Mouse (Mus musculus): ENCODE results near the gene Akap8.

Akap8 gene

GRCm38 (mm10) chr17:32320597-32321389 lies at the start of gene Akap8:
TSS of gene Akap8 (minus strand) at chr17:32321238.
- DNase-seq = peak; percentile 96 to 98

GRCm38 (mm10) chr17:32368991-32369578 lies 48.0 kb upstream of the Akap8 start:
- no peak for DNase-seq

- no peak for DNase-seq
Observed at GRCm38 (mm10) chr17:32367706-32368105, 46.7 kb upstream of the Akap8 start.

GRCm38 (mm10) chr17:32365296-32365695 lies 44.3 kb upstream of the Akap8 start:
- no peak for DNase-seq

GRCm38 (mm10) chr17:32364850-32365249 lies 43.8 kb upstream of the Akap8 start:
- no peak for DNase-seq

GRCm38 (mm10) chr17:32364331-32364730 lies 43.3 kb upstream of the Akap8 start:
- DNase-seq = peak; percentile 84 to 85

GRCm38 (mm10) chr17:32363821-32364301 lies 42.8 kb upstream of the Akap8 start:
- peak; percentile 12 to 22 for DNase-seq

GRCm38 (mm10) chr17:32362686-32363085 lies 41.6 kb upstream of the Akap8 start:
- DNase-seq = no peak

GRCm38 (mm10) chr17:32359928-32360327 lies 38.9 kb upstream of the Akap8 start:
- DNase-seq = no peak

- DNase-seq = no peak
Observed at GRCm38 (mm10) chr17:32358943-32359340, 37.9 kb upstream of the Akap8 start.

- no peak for DNase-seq
Observed at GRCm38 (mm10) chr17:32358192-32358942, 37.3 kb upstream of the Akap8 start.

- DNase-seq = no peak
Observed at GRCm38 (mm10) chr17:32356766-32357760, 36.0 kb upstream of the Akap8 start.

GRCm38 (mm10) chr17:32356281-32356680 lies 35.2 kb upstream of the Akap8 start:
- no peak for DNase-seq

- DNase-seq = no peak
Observed at GRCm38 (mm10) chr17:32355031-32355430, 34.0 kb upstream of the Akap8 start.

GRCm38 (mm10) chr17:32354211-32354610 lies 33.2 kb upstream of the Akap8 start:
- DNase-seq = no peak

- no peak for DNase-seq
Observed at GRCm38 (mm10) chr17:32353696-32354095, 32.7 kb upstream of the Akap8 start.

GRCm38 (mm10) chr17:32351726-32352125 lies 30.7 kb upstream of the Akap8 start:
- no peak for DNase-seq

GRCm38 (mm10) chr17:32351269-32351668 lies 30.2 kb upstream of the Akap8 start:
- DNase-seq = no peak

- peak; percentile 92 to 95 for DNase-seq
Observed at GRCm38 (mm10) chr17:32350382-32350983, 29.4 kb upstream of the Akap8 start, which contains the start of gene Akap8l. TSS of gene Akap8l (minus strand) at chr17:32350607.

- DNase-seq = no peak
Observed at GRCm38 (mm10) chr17:32349851-32350381, 28.9 kb upstream of the Akap8 start.

- peak; percentile 56 to 57 for DNase-seq
Observed at GRCm38 (mm10) chr17:32349037-32349732, 28.1 kb upstream of the Akap8 start.

Measured in B cell, adult 2 months (primary cell).